Mouse (Mus musculus): ENCODE measurements around the gene Gm8094.
A peak's percentile ranks its signal among the peaks of the same experiment; 100 is the strongest.
"Not testable (repeated sequence)": the region's sequence is repeated elsewhere in the genome, so short reads cannot be mapped to it uniquely, and the experiment has no call there.

The Gm8094 gene

GRCm38 (mm10) chr14:43076543-43076942 lies at the start of gene Gm8094:
TSS of gene Gm8094 (minus strand) at chr14:43076643.
- not testable (repeated sequence) for DNase-seq

- peak in 1 of 2 experiments; percentile 1 for DNase-seq
Measured at GRCm38 (mm10) chr14:43119673-43120072, 43.2 kb upstream of the Gm8094 start.

- DNase-seq: not testable (repeated sequence)
Measured at GRCm38 (mm10) chr14:43100301-43100700, 23.9 kb upstream of the Gm8094 start, which contains the start of gene Gm8104. TSS of gene Gm8104 (plus strand) at chr14:43100601.

- not testable (repeated sequence) for DNase-seq
Measured at GRCm38 (mm10) chr14:43089103-43089919, 12.9 kb upstream of the Gm8094 start.

- not testable (repeated sequence) for DNase-seq
Measured at GRCm38 (mm10) chr14:43084936-43085730, 8.7 kb upstream of the Gm8094 start.

- DNase-seq: not testable (repeated sequence)
Measured at GRCm38 (mm10) chr14:43060179-43060578, 16.3 kb downstream of the Gm8094 start.

- not testable (repeated sequence) for DNase-seq
Measured at GRCm38 (mm10) chr14:43058063-43058462, 18.4 kb downstream of the Gm8094 start.

Measured in thymus, postnatal 36 days (tissue).